Mouse (Mus musculus) lung, embryonic 16.5 days (tissue): ENCODE measurements around the gene Maco1. TPM values are rescaled to one million over a fixed set of nuclear protein-coding genes. Genes with fewer than 3 reads are reported as not detected.
"Not testable (repeated sequence)": the region's sequence is repeated elsewhere in the genome, so short reads cannot be mapped to it uniquely, and the experiment has no call there.

Experiments used
- ATAC-seq: fragments of 200-750 bp; cut with Nextera tagmentation; 2 replicates; pipeline ENCODE4 v1.8.0; 2017; ENCODE audit warnings: low read depth, mild to moderate bottlenecking, moderate library complexity
- H3K27ac ChIP-seq: fragments of 300-500 bp; sonication (generic); 2 replicates; pipeline ENCODE4 v1.5.1; 2014; ENCODE audit warnings: mild to moderate bottlenecking, control low read depth, low read length
- H3K27me3 ChIP-seq: fragments of 300-500 bp; sonication (generic); 2 replicates; pipeline ENCODE4 v1.6.1; 2014; ENCODE audit warnings: low read depth, low read length, mixed read lengths; ENCODE audit not compliant: control insufficient read depth, insufficient read depth
- H3K36me3 ChIP-seq: fragments of 300-500 bp; sonication (generic); 2 replicates; pipeline ENCODE4 v1.6.1; 2014; ENCODE audit warnings: low read length; ENCODE audit not compliant: control insufficient read depth, insufficient read depth
- H3K4me1 ChIP-seq: fragments of 300-500 bp; sonication (generic); replicated peaks from 2 replicates; pipeline ENCODE4 v1.6.1; 2014; ENCODE audit warnings: low read length, mixed read lengths; ENCODE audit not compliant: control insufficient read depth, insufficient read depth
- H3K4me2 ChIP-seq: fragments of 300-500 bp; sonication (generic); 2 replicates; pipeline ENCODE4 v1.6.1; 2014; ENCODE audit warnings: low read depth, low read length, control low read depth
- H3K4me3 ChIP-seq: fragments of 300-500 bp; sonication (generic); 2 replicates; pipeline ENCODE4 v1.5.1; 2014; ENCODE audit warnings: mild to moderate bottlenecking, low read length, control low read depth
- H3K9ac ChIP-seq: fragments of 300-500 bp; sonication (generic); 2 replicates; pipeline ENCODE4 v1.6.1; 2014; ENCODE audit warnings: low read length, control low read depth
- H3K9me3 ChIP-seq: fragments of 300-500 bp; sonication (generic); 2 replicates; pipeline ENCODE4 v1.6.1; 2016; ENCODE audit warnings: low read length; ENCODE audit not compliant: control insufficient read depth
- whole genome bisulfite sequencing: fragments of 180-500 bp; shearing (Covaris S2); extraction: QIAGEN DNeasy Blood & Tissue Kit; methylation state at CpG from one replicate; pipeline ENCODE4 v1.1.7; 2014; 5-methylcytosine and 5-hydroxymethylcytosine counted together
- polyA plus RNA-seq: library from polyadenylated mRNA; unstranded; fragments of >200 nt; fragmentation: Nextera tagmentation; extraction: Ambion mirVana; gene quantifications from 2 replicates; pipeline ENCODE4 v1.2.1, GENCODE M21; 2015

Maco1 gene
- polyA plus RNA-seq, 1 experiment from 2014 or later: 36.3 TPM

DNA sequence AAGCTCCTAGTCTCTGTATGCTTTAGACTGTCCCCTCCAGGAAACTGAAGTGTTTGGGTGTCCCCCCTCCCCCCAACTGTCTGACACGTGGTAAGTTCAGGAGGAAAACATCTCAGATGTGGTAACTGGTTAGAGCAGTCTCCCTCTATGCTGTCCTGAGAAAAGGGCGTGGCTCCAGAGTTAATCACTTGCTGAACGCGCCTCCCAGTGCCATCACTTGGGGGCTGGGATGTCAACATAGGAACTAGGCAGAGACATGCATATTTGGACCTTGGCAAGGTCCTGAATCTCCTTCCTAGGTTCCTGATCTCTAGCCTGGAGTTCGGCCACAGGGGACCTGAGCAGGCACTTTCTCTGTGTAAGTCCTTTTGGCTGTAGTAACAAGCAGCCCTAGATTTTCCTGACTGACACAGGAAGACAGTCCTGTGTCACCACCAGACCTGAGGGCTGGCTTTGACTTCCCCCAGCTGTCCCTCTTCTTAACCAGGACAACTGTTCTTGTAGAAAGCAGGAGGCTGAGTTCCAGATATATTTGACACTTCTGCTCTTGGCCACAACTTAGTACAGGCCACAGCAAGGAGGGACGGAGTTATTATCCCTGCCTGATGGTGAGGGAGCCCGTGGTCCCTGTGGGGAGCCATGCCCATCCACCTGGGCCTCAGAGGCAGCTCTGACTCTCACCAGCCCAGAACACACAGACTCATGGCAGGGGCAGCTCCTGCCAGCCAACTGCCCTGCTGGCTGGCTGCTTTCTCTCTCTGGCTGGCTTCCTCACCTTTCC lies 56.4 kb downstream of the Maco1 start:
- H3K9me3 ChIP-seq: no peaks in the 10 kb centered on the region
- no peaks in the 10 kb centered on the region for H3K36me3 ChIP-seq
- H3K4me2 ChIP-seq: no peak overlapping the region
- no peak overlapping the region for H3K27ac ChIP-seq
- WGBS: 16% methylated on average over 7 of the region's 7 CpGs
- ATAC-seq: peak; percentile 37; the same call in 1 of the 2 replicates
- no peak overlapping the region for H3K4me3 ChIP-seq
- H3K27me3 ChIP-seq: no peaks in the 10 kb centered on the region
- peaks cover 11% of the 10 kb centered on the region; the same call in 1 of the 2 replicates for H3K4me1 ChIP-seq
- no peak overlapping the region; the same call in 1 of the 2 replicates for H3K9ac ChIP-seq

GRCm38 (mm10) chr4:134795819-134796485 lies 57.2 kb downstream of the Maco1 start:
- no peak for ATAC-seq
- WGBS: 67% methylated on average over 5 of the region's 5 CpGs
- H3K27me3 ChIP-seq: no peaks in the 10 kb centered on the region
- no peaks in the 10 kb centered on the region for H3K9me3 ChIP-seq
- H3K4me1 ChIP-seq: peaks cover 11% of the 10 kb centered on the region; the same call in 1 of the 2 replicates
- H3K4me2 ChIP-seq: no peak overlapping the region
- H3K9ac ChIP-seq: no peak overlapping the region
- no peak overlapping the region for H3K4me3 ChIP-seq
- no peaks in the 10 kb centered on the region for H3K36me3 ChIP-seq
- no peak overlapping the region for H3K27ac ChIP-seq

DNA sequence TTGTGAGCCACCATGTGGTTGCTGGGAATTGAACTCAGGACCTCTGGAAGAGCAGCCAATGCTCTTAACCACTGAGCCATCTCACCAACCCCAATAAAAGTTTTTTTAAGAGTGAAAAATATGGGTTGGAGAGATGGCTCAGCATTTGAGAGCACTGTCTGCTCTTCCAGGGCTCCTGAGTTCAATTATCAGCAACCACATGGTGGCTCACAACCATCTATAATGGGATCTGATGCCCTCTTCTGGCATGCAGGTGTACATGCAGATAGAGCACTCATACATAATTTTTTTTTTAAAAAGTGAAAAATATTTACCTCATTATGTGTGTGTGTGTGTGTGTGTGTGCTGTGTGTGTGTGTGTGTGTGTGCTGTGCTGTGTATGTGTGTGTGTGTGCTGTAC lies 58.2 kb downstream of the Maco1 start:
- not testable (repeated sequence) for H3K27me3 ChIP-seq, H3K9ac ChIP-seq, ATAC-seq, H3K27ac ChIP-seq, H3K4me3 ChIP-seq, H3K9me3 ChIP-seq, H3K4me2 ChIP-seq, H3K36me3 ChIP-seq
- peaks cover 11% of the 10 kb centered on the region; the same call in 1 of the 2 replicates for H3K4me1 ChIP-seq

DNA sequence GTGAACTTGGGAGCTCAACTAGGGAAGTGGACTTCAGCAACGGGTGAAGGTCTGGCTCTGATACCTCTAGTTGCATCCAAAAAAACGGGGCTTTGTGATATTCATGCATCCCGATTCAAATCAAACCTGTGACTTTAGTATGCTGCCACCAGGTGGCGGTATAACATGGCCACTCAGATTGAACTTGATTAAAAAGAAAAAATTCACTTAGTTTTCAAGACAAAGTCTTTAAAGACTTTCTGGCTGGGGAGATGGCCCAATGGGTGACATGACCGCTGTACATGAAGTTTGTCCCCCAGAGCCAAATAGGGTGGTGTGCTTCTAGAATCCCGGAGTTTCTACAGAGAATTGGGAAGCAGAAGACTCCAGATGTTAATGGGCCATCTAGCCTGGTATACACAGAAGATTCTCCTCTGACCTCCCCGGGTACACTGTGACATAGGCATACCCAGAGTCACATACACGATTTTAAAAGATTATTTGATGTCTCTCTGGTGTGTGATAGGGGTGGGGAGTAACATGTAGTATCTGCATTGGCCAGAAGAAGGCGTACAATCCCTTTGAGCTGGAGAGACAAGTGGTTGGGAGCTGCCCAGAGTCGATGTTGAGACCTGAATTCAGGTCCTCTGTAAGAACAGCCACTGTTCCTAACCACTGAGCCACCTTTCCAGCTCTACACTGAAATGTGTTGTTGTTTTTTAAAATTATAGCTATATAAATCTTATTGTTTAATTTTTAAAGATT lies 59.8 kb downstream of the Maco1 start:
- no peaks in the 10 kb centered on the region for H3K36me3 ChIP-seq
- H3K9me3 ChIP-seq: no peaks in the 10 kb centered on the region
- no peak overlapping the region for H3K9ac ChIP-seq
- no peak overlapping the region for H3K4me3 ChIP-seq
- H3K27ac ChIP-seq: no peak overlapping the region
- H3K27me3 ChIP-seq: no peaks in the 10 kb centered on the region
- WGBS: 40% methylated on average over 10 of the region's 10 CpGs
- ATAC-seq: no peak
- H3K4me1 ChIP-seq: peaks cover 11% of the 10 kb centered on the region; the same call in 1 of the 2 replicates
- no peak overlapping the region for H3K4me2 ChIP-seq

DNA sequence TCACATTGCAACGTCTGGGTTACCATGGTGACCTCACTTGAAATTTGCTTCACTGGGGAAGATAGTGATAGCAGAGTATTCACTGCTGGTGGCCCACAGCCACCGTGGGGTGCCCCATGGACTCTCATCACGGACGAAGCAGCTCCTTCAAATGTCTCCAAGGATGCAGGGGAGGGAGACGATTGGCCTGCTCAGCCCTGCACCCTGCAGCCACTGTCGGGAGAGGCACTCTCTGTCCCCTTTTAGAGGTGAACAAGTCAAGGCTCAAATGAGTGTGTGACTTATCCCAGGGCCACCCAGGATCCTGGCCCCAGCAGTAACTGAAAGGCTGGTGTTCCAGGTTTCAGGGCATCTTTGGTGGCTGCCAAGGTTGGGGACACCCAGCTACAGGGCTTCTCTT lies 61.4 kb downstream of the Maco1 start:
- Histone ChIP-seq H3K4me1 (peaks cover 5% of the 10 kb centered on the region; the same call in 1 of the 2 replicates), H3K27me3 (no peaks in the 10 kb centered on the region), H3K4me3 (no peak overlapping the region), H3K27ac (no peak overlapping the region), H3K36me3 (no peaks in the 10 kb centered on the region), H3K4me2 (no peak overlapping the region), H3K9me3 (no peaks in the 10 kb centered on the region), H3K9ac (no peak overlapping the region)
- no peak for ATAC-seq
- 51% methylated on average over 6 of the region's 6 CpGs for WGBS

DNA sequence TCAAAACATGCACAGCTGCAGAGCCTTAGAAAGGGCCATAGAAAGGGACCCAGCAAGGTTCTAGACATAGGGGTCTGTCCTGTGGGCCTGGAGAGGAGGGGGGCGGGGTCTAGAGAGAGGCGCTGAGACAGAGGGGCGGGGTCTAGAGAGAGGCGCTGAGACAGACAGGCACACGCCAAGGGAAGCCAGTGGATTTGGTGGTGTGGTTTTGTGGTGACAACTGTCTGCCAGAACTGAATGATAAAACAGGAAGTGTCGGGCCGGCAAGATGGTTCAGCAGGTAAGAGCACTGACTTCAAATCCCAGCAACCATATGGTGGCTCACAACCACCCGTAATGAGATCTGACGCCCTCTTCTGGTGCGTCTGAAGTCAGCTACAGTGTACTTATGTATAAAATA lies 66.2 kb downstream of the Maco1 start:
- ATAC-seq: no peak
- Histone ChIP-seq H3K4me2 (no peak overlapping the region), H3K9ac (no peak overlapping the region), H3K4me1 (no peaks in the 10 kb centered on the region), H3K27ac (no peak overlapping the region), H3K27me3 (no peaks in the 10 kb centered on the region), H3K9me3 (no peaks in the 10 kb centered on the region), H3K36me3 (no peaks in the 10 kb centered on the region), H3K4me3 (no peak overlapping the region)
- 26% methylated on average over 10 of the region's 10 CpGs for whole genome bisulfite sequencing

DNA sequence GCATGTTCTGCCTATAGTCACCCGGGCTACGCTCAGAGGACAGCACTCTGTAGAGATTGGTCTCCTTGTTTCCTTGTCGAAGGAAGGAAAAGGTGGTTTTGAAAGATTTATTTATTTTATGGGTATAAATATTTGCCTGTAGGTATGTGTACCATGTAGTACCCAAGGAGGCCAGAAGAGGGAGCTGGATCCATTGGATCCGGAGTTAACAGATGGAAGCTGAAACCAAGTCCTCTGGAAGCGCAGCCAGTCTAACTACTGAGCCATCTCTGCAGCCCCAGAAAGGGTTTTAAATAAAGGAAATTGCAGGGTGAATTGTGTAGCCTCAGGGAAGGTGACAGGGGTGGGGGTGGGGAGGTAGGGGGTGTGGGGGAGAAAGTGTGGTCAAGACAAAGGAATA lies 68.4 kb downstream of the Maco1 start:
- Histone ChIP-seq H3K9ac (no peak overlapping the region), H3K4me3 (no peak overlapping the region), H3K27ac (no peak overlapping the region), H3K9me3 (no peaks in the 10 kb centered on the region), H3K36me3 (no peaks in the 10 kb centered on the region), H3K4me1 (peaks cover 5% of the 10 kb centered on the region; the same call in 1 of the 2 replicates), H3K4me2 (no peak overlapping the region), H3K27me3 (no peaks in the 10 kb centered on the region)
- no peak for ATAC-seq
- 58% methylated on average over 5 of the region's 5 CpGs for WGBS

DNA sequence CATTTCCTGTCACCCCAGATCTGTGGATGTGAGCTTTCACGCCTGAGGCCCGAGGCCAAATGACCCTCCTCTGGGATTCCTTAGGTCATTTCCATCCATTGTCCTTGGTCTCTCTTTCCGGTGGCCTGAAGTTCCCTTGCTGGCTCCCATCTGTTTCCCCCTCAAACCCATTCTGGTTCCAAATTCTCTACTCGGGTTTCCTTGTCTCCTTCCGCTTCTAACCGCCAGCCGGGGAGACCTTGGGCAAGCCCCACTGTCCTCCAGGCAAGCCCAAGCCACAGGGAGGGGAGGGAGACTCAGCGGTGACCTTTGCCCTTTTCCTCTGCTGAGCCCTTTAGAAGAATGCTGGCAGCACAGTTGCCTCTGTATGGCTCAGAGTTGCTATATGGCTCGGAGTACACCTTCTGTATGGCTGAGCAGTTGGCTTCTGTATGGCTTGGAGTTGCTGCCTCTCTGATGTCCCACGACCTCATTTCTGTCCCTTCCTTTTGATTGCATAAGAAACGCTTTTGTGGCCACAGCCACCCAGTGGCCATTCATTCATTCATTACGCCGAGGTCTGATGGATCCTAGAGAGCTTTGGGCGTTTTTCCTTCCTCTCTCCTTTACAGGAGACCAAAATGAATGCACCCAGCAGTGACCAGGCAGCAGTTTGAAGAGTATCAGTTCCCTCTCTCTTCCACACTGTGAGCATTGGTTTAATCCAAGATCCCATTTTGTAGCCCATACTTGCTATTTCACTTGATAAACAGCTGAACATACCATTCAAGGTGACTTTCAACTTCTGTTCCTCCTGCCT lies 73.8 kb downstream of the Maco1 start:
- H3K4me2 ChIP-seq: no peak overlapping the region
- peaks cover 22% of the 10 kb centered on the region for H3K4me1 ChIP-seq
- no peaks in the 10 kb centered on the region for H3K36me3 ChIP-seq
- H3K9ac ChIP-seq: no peak overlapping the region
- ATAC-seq: peak; percentile 49
- no peaks in the 10 kb centered on the region for H3K9me3 ChIP-seq
- WGBS: 40% methylated on average over 14 of the region's 14 CpGs
- peak overlapping the region; percentile 13; the same call in 1 of the 2 replicates for H3K27ac ChIP-seq
- H3K4me3 ChIP-seq: no peak overlapping the region
- H3K27me3 ChIP-seq: no peaks in the 10 kb centered on the region
